Mouse (Mus musculus): ENCODE measurements at regions not wholly inside any gene's neighbourhood (a gene's known extent, or its start where the extent isn't known, plus 50 kb on each side); places are given as distances from the start of the nearest gene placed in this dataset.

DNA sequence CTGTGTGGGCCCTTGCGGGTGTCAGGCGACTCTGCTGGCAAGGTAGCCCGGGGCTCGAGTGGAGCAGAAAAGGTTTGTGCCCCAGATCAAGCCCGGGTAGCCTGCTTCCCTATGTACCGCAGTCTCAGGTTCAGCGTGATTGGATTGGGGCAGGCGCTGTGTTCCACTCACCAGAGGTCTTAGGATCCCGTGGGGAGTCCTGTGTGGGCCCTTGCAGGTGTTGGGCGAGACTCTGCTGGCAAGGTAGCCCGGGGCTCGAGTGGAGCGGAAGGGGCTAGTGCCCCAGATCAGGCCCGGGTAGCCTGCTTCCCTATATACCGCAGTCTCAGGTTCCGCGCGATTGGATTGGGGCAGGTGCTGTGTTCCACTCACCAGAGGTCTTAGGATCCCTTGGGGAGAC lies 69.5 kb upstream of the C130026I21Rik start:
- peak in 1 of 2 experiments; percentile 4 for DNase-seq
